Mouse (Mus musculus) myocyte (in vitro differentiated cells): Measurements from ENCODE around the gene Kdm4b. TPM values are rescaled to one million over a fixed set of nuclear protein-coding genes. Genes with fewer than 3 reads are reported as not detected.

Source experiments
- H3K27me3 ChIP-seq: one replicate; pipeline ENCODE4 v1.6.1; 2011; ENCODE audit not compliant: control insufficient read depth, insufficient read depth, insufficient read length
- H3K36me3 ChIP-seq: one replicate; pipeline ENCODE4 v1.6.1; 2011; ENCODE audit not compliant: control insufficient read depth, insufficient read depth
- H3K4me2 ChIP-seq: one replicate; pipeline ENCODE4 v1.6.1; 2011; ENCODE audit warnings: low read depth, control low read depth
- H3K4me3 ChIP-seq: one replicate; pipeline ENCODE4 v1.5.1; 2011; ENCODE audit warnings: mild to moderate bottlenecking, control low read depth, moderate library complexity
- H3K79me2 ChIP-seq: one replicate; pipeline ENCODE4 v1.6.1; 2011; ENCODE audit not compliant: control insufficient read depth, insufficient read depth
- H3ac ChIP-seq: one replicate; pipeline ENCODE4 v1.6.1; 2011; ENCODE audit not compliant: control insufficient read depth, insufficient read length
- CEBPB ChIP-seq: IDR thresholded peaks from 2 replicates; pipeline ENCODE4 v1.6.1; 2011; ENCODE audit warnings: mild to moderate bottlenecking, moderate library complexity; ENCODE audit not compliant: poor library complexity, insufficient read depth, severe bottlenecking
- E2F4 ChIP-seq: IDR thresholded peaks from one replicate; pipeline ENCODE4 v1.6.1; 2011; ENCODE audit warnings: mild to moderate bottlenecking, control low read depth, moderate library complexity; ENCODE audit not compliant: insufficient read depth
- MAX ChIP-seq: IDR thresholded peaks from one replicate; pipeline ENCODE4 v1.6.1; 2011; ENCODE audit warnings: low read depth, mild to moderate bottlenecking, control low read depth
- MYOD1 ChIP-seq, 3 experiments: IDR thresholded peaks; one replicate each; pipeline ENCODE4 v1.6.1; 2011; ENCODE audit warnings: control low read depth in 2 of 3, low read depth in 2 of 3, mild to moderate bottlenecking in 2 of 3, moderate library complexity in 1 of 3; ENCODE audit not compliant: insufficient read length in 2 of 3, control insufficient read depth in 1 of 3
- MYOG ChIP-seq, 3 experiments: IDR thresholded peaks; one replicate each; pipeline ENCODE4 v1.6.1; 2011; ENCODE audit warnings: control low read depth in 2 of 3, low read depth in 2 of 3, mild to moderate bottlenecking in 2 of 3; ENCODE audit not compliant: insufficient read length in 2 of 3, control insufficient read depth in 1 of 3, insufficient read depth in 1 of 3
- POLR2A ChIP-seq: IDR thresholded peaks from one replicate; pipeline ENCODE4 v1.6.1; 2011; ENCODE audit warnings: low read depth, mild to moderate bottlenecking, control low read depth, moderate library complexity; ENCODE audit not compliant: insufficient read length
- POLR2AphosphoS2 ChIP-seq: IDR thresholded peaks from one replicate; pipeline ENCODE4 v1.6.1; 2011; ENCODE audit warnings: low read depth, control low read depth; ENCODE audit not compliant: insufficient read length
- REST ChIP-seq: IDR thresholded peaks from one replicate; pipeline ENCODE4 v1.6.1; 2011; ENCODE audit warnings: mild to moderate bottlenecking, control low read depth, moderate library complexity; ENCODE audit not compliant: insufficient read depth, insufficient read length
- SRF ChIP-seq: IDR thresholded peaks from one replicate; pipeline ENCODE4 v1.6.1; 2011; ENCODE audit warnings: low read depth; ENCODE audit not compliant: control insufficient read depth, insufficient read length
- TCF12 ChIP-seq: IDR thresholded peaks from one replicate; pipeline ENCODE4 v1.6.1; 2011; ENCODE audit warnings: mild to moderate bottlenecking, control low read depth; ENCODE audit not compliant: poor library complexity, insufficient read depth, severe bottlenecking
- TCF3 ChIP-seq: IDR thresholded peaks from one replicate; pipeline ENCODE4 v1.6.1; 2011; ENCODE audit warnings: low read depth, control low read depth; ENCODE audit not compliant: insufficient read length
- USF1 ChIP-seq: IDR thresholded peaks from one replicate; pipeline ENCODE4 v1.6.1; 2011; ENCODE audit warnings: low read depth, mild to moderate bottlenecking, control low read depth, moderate library complexity
- polyA plus RNA-seq: library from polyadenylated mRNA; unstranded; fragments of >200 nt; fragmentation: generic; extraction: Trizol; gene quantifications from one replicate; pipeline ENCODE4 v1.2.1, GENCODE M21; 2012; ENCODE audit warnings: missing spikeins

The Kdm4b gene
- polyA plus RNA-seq, 1 experiment = 31.3 TPM

GRCm38 (mm10) chr17:56373136-56374034 is 47.5 kb downstream of the Kdm4b start:
- Histone ChIP-seq H3K79me2 (no peaks in the 10 kb centered on the region), H3K4me3 (no peak overlapping the region), H3ac (no peak overlapping the region), H3K27me3 (no peaks in the 10 kb centered on the region), H3K36me3 (no peaks in the 10 kb centered on the region), H3K4me2 (no peak overlapping the region)
- TF ChIP-seq TCF12 (no peak), MYOG (IDR thresholded peaks at IDR 0.05; ENCODE audit: control insufficient read depth in 1 of 3, insufficient read depth in 1 of 3, insufficient read length in 2 of 3, low read depth in 2 of 3) (no peak)

- no peaks in the 10 kb centered on the region for H3K27me3 ChIP-seq
- no peak overlapping the region for H3K4me2 ChIP-seq
- H3K79me2 ChIP-seq = no peaks in the 10 kb centered on the region
- no peaks in the 10 kb centered on the region for H3K36me3 ChIP-seq
- TF ChIP-seq E2F4 (no peak), REST (no peak), MYOD1 (IDR thresholded peaks at IDR 0.05; ENCODE audit: control insufficient read depth in 1 of 3, insufficient read length in 2 of 3, low read depth in 2 of 3) (no peak), TCF12 (no peak), POLR2AphosphoS2 (no peak), POLR2A (no peak), TCF3 (no peak), CEBPB (no peak), MAX (no peak), SRF (no peak), MYOG (IDR thresholded peaks at IDR 0.05; ENCODE audit: control insufficient read depth in 1 of 3, insufficient read depth in 1 of 3, insufficient read length in 2 of 3, low read depth in 2 of 3) (no peak), USF1 (no peak)
- H3ac ChIP-seq = no peak overlapping the region
- H3K4me3 ChIP-seq = no peak overlapping the region
Measured at GRCm38 (mm10) chr17:56374851-56375250, 49.0 kb downstream of the Kdm4b start.

GRCm38 (mm10) chr17:56379281-56379834 is 53.5 kb downstream of the Kdm4b start:
- H3K27me3 ChIP-seq = no peaks in the 10 kb centered on the region
- no peak for TF ChIP-seq POLR2A
- no peak for TF ChIP-seq MAX
- no peak for TF ChIP-seq TCF12
- TF ChIP-seq SRF = no peak
- TF ChIP-seq MYOG (IDR thresholded peaks at IDR 0.05; ENCODE audit: control insufficient read depth in 1 of 3, insufficient read depth in 1 of 3, insufficient read length in 2 of 3, low read depth in 2 of 3) = no peak
- TF ChIP-seq E2F4 = no peak
- no peak overlapping the region for H3K4me3 ChIP-seq

GRCm38 (mm10) chr17:56380286-56380685 is 54.4 kb downstream of the Kdm4b start:
- Histone ChIP-seq H3K79me2 (no peaks in the 10 kb centered on the region), H3K4me2 (no peak overlapping the region), H3K27me3 (no peaks in the 10 kb centered on the region), H3ac (no peak overlapping the region), H3K4me3 (no peak overlapping the region), H3K36me3 (no peaks in the 10 kb centered on the region)
- TF ChIP-seq USF1 = no peak
- no peak for TF ChIP-seq POLR2AphosphoS2
- TF ChIP-seq MYOD1 (IDR thresholded peaks at IDR 0.05; ENCODE audit: control insufficient read depth in 1 of 3, insufficient read length in 2 of 3, low read depth in 2 of 3) = no peak
- no peak for TF ChIP-seq E2F4
- TF ChIP-seq TCF12 = no peak
- TF ChIP-seq TCF3 = no peak
- no peak for TF ChIP-seq REST
- no peak for TF ChIP-seq MAX
- no peak for TF ChIP-seq CEBPB
- TF ChIP-seq MYOG (IDR thresholded peaks at IDR 0.05; ENCODE audit: control insufficient read depth in 1 of 3, insufficient read depth in 1 of 3, insufficient read length in 2 of 3, low read depth in 2 of 3) = no peak
- no peak for TF ChIP-seq SRF
- TF ChIP-seq POLR2A = no peak

More at GRCm38 (mm10) chr17:56379281-56379834, 53.5 kb downstream of the Kdm4b start:
- Histone ChIP-seq H3K36me3 (no peaks in the 10 kb centered on the region), H3ac (no peak overlapping the region), H3K79me2 (no peaks in the 10 kb centered on the region), H3K4me2 (no peak overlapping the region)

- no peak overlapping the region for H3ac ChIP-seq
- H3K4me2 ChIP-seq = no peak overlapping the region
- TF ChIP-seq CEBPB (no peak), TCF12 (no peak), POLR2A (no peak), REST (no peak), E2F4 (no peak), MAX (no peak)
- H3K27me3 ChIP-seq = no peaks in the 10 kb centered on the region
- no peaks in the 10 kb centered on the region for H3K79me2 ChIP-seq
- H3K36me3 ChIP-seq = no peaks in the 10 kb centered on the region
- H3K4me3 ChIP-seq = no peak overlapping the region
Measured at GRCm38 (mm10) chr17:56381183-56381582, 55.3 kb downstream of the Kdm4b start.
